Mouse (Mus musculus) brain, embryonic 14.5 days (tissue): ENCODE measurements at regions not wholly inside any gene's neighbourhood (a gene's known extent, or its start where the extent isn't known, plus 50 kb on each side); places are given as distances from the start of the nearest gene placed in this dataset.

Experiments
- CTCF ChIP-seq: fragments of 200-500 bp; IDR thresholded peaks from 2 replicates; pipeline ENCODE4 v1.5.1; 2012; ENCODE audit warnings: inconsistent platforms, mild to moderate bottlenecking, moderate library complexity, borderline replicate concordance; ENCODE audit not compliant: insufficient read depth, insufficient read length; ENCODE audit errors: extremely low read depth
- POLR2A ChIP-seq: fragments of 200-500 bp; IDR thresholded peaks from 2 replicates; pipeline ENCODE4 v1.6.1; 2012; ENCODE audit warnings: mild to moderate bottlenecking, inconsistent platforms, borderline replicate concordance; ENCODE audit not compliant: poor library complexity, insufficient read depth, insufficient read length, severe bottlenecking; ENCODE audit errors: extremely low read depth

- TF ChIP-seq CTCF (no peak), POLR2A (no peak)
Measured at GRCm38 (mm10) chr10:95001650-95002049, 57.0 kb upstream of the Plxnc1 start.
